Mouse (Mus musculus): ENCODE measurements around the gene Gm40193. TPM values are rescaled to one million over a fixed set of nuclear protein-coding genes. Genes with fewer than 3 reads are reported as not detected.
A peak's percentile ranks its signal among the peaks of the same experiment; 100 is the strongest.
"Not testable (repeated sequence)": the region's sequence is repeated elsewhere in the genome, so short reads cannot be mapped to it uniquely, and the experiment has no call there.

Gene Gm40193
- polyA plus RNA-seq, 1 experiment = not detected

DNA sequence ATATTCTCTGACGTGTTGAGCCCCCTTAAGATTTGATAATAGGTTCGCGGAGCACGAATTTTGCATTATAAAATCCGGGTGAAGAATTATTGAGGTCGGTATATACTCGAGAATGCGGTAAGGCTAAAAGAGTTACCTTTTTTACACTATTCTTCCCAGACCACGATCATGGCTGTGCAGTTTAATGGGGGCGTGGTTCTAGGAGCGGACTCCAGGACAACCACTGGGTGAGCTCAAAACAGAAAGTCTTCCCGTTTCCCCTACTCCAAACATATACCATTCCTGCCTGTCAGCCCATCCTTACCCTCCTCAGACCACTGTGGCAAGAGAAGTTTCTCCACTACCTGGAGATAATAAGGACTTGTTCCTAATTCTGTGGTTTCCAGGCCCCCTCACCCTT lies 7.0 kb downstream of the Gm40193 start:
- Histone ChIP-seq H3K36me3 (ENCODE audit: control insufficient read depth) (peaks cover 35% of the 10 kb centered on the region), H3K9me3 (ENCODE audit: control insufficient read depth, low read length) (no peaks in the 10 kb centered on the region), H3K27me3 (ENCODE audit: control insufficient read depth) (peaks cover 4% of the 10 kb centered on the region), H3K4me1 (ENCODE audit: control insufficient read depth) (peaks cover 22% of the 10 kb centered on the region), H3K4me3 (replicated peaks) (peak overlapping the region; percentile 69)
- TF ChIP-seq GATA1 (IDR thresholded peaks at IDR 0.05; ENCODE audit: low read length) (no peak), TAL1 (IDR thresholded peaks at IDR 0.05; ENCODE audit: low read length) (no peak)

DNA sequence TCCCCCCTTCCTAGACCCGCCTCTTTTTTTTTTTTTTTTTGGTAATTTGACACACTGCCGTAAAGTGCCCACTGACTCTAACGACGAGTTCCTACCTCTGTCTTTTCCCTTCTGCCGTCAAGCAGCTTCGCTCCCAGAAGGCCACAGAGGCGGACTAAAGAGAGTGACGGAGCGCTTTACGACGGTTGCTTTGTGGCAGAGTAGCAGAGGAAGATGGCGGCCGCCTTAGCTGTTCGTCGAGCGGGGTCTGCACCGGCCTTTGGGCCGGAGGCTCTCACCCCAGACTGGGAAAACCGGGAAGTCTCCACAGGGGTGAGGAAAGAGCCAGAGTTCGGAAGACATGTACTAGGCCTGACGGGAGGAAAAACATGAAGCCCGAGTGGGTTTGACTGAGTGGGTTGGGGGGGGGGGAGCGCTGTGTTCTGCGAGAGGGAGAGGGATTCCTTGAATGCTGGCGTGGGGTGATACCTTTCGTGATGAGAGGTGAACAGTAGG lies 7.5 kb downstream of the Gm40193 start, which contains the start of gene Psmb6:
Psmb6 (plus strand) TSS at position 184 of the 495 bp plus-strand sequence.
- Histone ChIP-seq H3K9me3 (ENCODE audit: control insufficient read depth, low read length) (no peaks in the 10 kb centered on the region), H3K4me1 (ENCODE audit: control insufficient read depth) (peaks cover 27% of the 10 kb centered on the region), H3K36me3 (ENCODE audit: control insufficient read depth) (peaks cover 35% of the 10 kb centered on the region), H3K4me3 (replicated peaks) (peak within 1 kb of the TSS; percentile 69), H3K27me3 (ENCODE audit: control insufficient read depth) (peaks cover 9% of the 10 kb centered on the region)
- no peak for TF ChIP-seq GATA1 (IDR thresholded peaks at IDR 0.05; ENCODE audit: low read length)
- TF ChIP-seq TAL1 (IDR thresholded peaks at IDR 0.05; ENCODE audit: low read length) = no peak

DNA sequence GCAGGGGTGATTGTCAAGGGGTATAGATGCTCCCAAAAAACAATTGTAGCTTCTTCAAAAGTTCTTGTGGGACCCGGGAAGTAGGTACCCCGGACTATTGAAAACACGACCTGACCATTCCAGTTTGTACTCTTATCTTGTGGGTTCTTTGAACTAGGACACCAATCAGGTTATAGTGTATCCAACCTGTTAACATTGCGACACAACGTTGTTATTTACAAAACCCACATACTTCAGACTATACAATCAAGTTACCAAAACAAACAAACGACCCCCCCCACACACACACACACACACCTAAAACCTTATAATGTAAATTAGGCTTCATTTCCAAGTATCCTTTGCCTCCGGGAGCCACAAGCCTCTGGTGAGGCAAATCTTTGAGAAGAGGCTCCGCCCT lies 8.0 kb downstream of the Gm40193 start:
- no peak for TF ChIP-seq TAL1 (IDR thresholded peaks at IDR 0.05; ENCODE audit: low read length)
- TF ChIP-seq GATA1 (IDR thresholded peaks at IDR 0.05; ENCODE audit: low read length) = no peak
- Histone ChIP-seq H3K4me1 (ENCODE audit: control insufficient read depth) (peaks cover 32% of the 10 kb centered on the region), H3K27me3 (ENCODE audit: control insufficient read depth) (peaks cover 13% of the 10 kb centered on the region), H3K36me3 (ENCODE audit: control insufficient read depth) (peaks cover 35% of the 10 kb centered on the region), H3K4me3 (replicated peaks) (peak overlapping the region; percentile 69), H3K9me3 (ENCODE audit: control insufficient read depth, low read length) (no peaks in the 10 kb centered on the region)

DNA sequence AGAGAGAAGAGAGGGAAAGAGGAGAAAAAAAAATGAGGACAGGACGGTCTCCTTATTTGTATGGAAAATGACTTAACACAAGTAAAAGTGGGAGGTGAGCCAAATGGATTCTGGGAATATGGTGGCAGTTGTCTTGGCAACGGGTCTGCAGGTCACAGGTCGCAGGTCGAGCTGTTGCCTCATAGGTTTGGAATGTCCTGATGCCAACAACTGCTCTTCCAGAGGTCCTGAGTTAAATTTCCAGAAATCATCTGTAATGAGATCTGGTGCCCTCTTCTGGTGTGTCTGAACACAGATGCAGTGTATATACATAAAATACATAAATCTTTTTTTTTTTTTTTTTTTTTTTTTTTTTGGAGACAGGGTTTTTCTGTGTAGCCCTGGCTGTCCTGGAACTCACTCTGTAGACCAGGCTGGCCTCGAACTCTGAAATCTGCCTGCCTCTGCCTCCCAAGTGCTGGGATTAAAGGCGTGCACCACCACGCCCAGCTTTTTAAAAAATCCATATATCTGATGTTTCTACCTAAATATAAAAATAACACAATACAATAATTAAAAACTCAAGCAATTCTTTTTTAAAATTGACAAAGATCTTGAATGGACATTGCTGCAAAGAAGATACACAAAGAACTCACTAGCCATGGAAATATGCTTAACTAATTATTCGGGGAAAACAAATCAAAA lies 9.3 kb downstream of the Gm40193 start:
- Histone ChIP-seq H3K36me3 (ENCODE audit: control insufficient read depth) (peaks cover 26% of the 10 kb centered on the region), H3K4me1 (ENCODE audit: control insufficient read depth) (peaks cover 45% of the 10 kb centered on the region), H3K27me3 (ENCODE audit: control insufficient read depth) (peaks cover 18% of the 10 kb centered on the region)
- H3K4me3 ChIP-seq (replicated peaks); H3K9me3 ChIP-seq (ENCODE audit: control insufficient read depth, low read length): not testable (repeated sequence)

DNA sequence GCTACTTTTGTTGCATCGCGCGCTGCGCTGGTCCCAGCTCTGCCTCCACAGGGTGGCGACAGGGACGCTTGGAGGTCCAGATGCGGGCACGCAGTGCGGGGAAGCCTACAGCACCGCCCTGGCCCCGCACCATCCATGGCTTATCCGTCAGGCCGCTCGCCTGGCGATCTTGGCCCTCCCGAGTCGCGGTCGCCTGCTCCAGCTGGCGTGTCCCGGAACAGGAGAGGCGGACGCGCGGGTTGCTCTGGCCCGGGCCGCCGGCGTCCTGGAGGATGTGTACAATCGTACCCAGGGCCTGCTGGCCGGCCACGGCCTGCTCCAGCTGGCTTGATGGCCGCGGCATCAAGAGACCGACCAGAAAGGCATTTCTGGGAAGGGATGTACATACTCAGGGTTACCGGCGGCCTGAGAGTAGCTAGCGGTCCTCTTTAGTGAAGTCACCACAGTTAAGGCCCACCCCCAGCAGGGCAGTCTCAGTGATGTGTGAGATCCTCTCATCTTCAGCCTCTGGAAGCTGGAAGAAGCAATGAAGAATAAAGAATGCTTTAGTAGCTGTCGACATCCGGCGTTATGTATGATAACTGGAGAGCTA lies 12.5 kb downstream of the Gm40193 start:
- TF ChIP-seq TAL1 (IDR thresholded peaks at IDR 0.05; ENCODE audit: low read length) (no peak), GATA1 (IDR thresholded peaks at IDR 0.05; ENCODE audit: low read length) (no peak)
- Histone ChIP-seq H3K36me3 (ENCODE audit: control insufficient read depth) (no peaks in the 10 kb centered on the region), H3K4me3 (replicated peaks) (peak overlapping the region; percentile 43), H3K4me1 (ENCODE audit: control insufficient read depth) (peaks cover 39% of the 10 kb centered on the region), H3K27me3 (ENCODE audit: control insufficient read depth) (peaks cover 18% of the 10 kb centered on the region), H3K9me3 (ENCODE audit: control insufficient read depth, low read length) (no peaks in the 10 kb centered on the region)

DNA sequence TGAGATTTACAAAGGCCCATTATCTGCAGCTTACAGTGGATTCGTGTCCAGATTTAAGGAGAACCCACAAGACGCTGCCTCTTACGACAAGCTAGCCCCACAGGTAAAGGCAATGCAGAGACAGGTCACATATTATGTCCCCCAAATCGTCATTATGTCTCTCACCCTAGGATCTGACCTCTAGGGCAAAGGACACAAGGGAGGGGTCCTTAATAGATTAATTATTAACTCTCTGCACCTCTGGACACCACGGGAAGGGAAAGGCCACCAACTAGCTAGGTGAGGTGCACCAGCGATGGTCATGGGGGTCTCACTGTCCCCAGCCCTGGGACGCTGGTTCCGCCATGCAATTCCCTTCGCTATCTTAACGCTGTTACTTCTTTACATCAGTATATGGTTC lies 13.8 kb downstream of the Gm40193 start, which contains the start of gene Gltpd2:
Gltpd2 (plus strand) TSS at position 274 of the 400 bp plus-strand sequence.
- Histone ChIP-seq H3K9me3 (ENCODE audit: control insufficient read depth, low read length) (no peaks in the 10 kb centered on the region), H3K4me3 (replicated peaks) (peak within 1 kb of the TSS; percentile 43), H3K36me3 (ENCODE audit: control insufficient read depth) (no peaks in the 10 kb centered on the region), H3K27me3 (ENCODE audit: control insufficient read depth) (peaks cover 20% of the 10 kb centered on the region), H3K4me1 (ENCODE audit: control insufficient read depth) (peaks cover 35% of the 10 kb centered on the region)
- TF ChIP-seq GATA1 (IDR thresholded peaks at IDR 0.05; ENCODE audit: low read length) (no peak), TAL1 (IDR thresholded peaks at IDR 0.05; ENCODE audit: low read length) (no peak)

DNA sequence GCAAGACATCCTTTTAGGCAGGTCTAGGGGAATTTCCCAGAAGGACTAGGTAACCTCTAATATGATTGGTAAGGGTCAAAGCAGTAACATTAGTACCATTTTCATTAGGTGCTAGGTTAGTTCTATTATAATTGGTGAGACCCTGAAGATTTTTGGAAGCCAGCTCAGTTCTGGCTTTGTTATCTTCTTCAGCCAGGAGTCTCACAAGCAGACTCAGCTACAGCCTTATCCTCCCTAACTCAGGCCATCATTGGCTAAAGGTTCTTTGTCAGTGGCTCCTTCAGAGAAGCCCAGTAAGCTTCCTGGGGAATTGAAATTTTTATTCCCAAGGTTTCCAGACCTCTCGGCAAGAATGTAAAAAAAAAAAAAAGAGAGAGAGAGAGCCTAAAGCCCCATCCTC lies 14.3 kb downstream of the Gm40193 start:
- peaks cover 20% of the 10 kb centered on the region for H3K27me3 ChIP-seq (ENCODE audit: control insufficient read depth)
- no peak overlapping the region for H3K4me3 ChIP-seq (replicated peaks)
- H3K4me1 ChIP-seq (ENCODE audit: control insufficient read depth) = peaks cover 35% of the 10 kb centered on the region
- TF ChIP-seq TAL1 (IDR thresholded peaks at IDR 0.05; ENCODE audit: low read length) (no peak), GATA1 (IDR thresholded peaks at IDR 0.05; ENCODE audit: low read length) (no peak)
- H3K9me3 ChIP-seq (ENCODE audit: control insufficient read depth, low read length) = no peaks in the 10 kb centered on the region
- H3K36me3 ChIP-seq (ENCODE audit: control insufficient read depth) = no peaks in the 10 kb centered on the region

DNA sequence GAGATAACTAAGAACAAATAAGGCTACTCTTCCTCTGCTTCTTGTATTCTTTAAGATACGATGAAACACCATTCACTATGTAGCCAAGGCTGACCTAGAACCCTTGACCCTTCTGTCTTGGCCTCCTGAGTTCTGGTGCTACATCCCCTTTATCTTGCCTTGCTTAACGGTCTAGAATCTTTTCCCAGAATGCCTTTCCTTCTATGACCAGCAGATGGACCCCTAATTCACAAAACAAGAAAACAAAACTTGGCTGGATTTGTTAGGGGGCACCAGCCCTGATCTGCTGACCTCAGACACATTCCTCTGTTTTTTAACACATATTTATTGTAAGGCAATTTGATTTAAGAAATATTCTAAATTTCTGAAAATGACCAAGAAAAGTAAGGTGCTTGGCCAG lies 16.4 kb downstream of the Gm40193 start:
- Histone ChIP-seq H3K36me3 (ENCODE audit: control insufficient read depth) (no peaks in the 10 kb centered on the region), H3K4me1 (ENCODE audit: control insufficient read depth) (peaks cover 35% of the 10 kb centered on the region), H3K27me3 (ENCODE audit: control insufficient read depth) (peaks cover 18% of the 10 kb centered on the region), H3K9me3 (ENCODE audit: control insufficient read depth, low read length) (no peaks in the 10 kb centered on the region), H3K4me3 (replicated peaks) (no peak overlapping the region)
- no peak for TF ChIP-seq TAL1 (IDR thresholded peaks at IDR 0.05; ENCODE audit: low read length)
- TF ChIP-seq GATA1 (IDR thresholded peaks at IDR 0.05; ENCODE audit: low read length) = no peak

DNA sequence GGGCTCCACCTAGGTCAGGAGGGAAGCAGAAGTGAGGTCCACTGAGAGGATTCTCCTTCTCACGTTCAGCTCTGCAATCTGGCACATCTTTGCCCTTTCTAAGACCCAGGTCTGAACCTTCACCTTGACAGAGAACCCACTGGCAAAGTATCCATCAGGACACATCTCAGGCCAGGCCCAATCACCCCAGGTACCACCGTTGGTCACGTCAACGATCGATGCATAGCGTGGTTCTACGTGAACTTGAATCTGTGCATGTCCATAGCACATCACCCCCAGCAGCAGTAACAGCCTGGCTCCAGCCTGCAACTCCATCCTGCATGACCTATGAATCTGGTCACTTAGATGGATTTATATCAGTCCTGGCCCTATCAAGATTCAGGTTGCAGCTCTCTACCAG lies 18.5 kb downstream of the Gm40193 start, which contains the start of gene Vmo1:
Vmo1 (minus strand) TSS at position 329 of the 400 bp plus-strand sequence.
- no peaks in the 10 kb centered on the region for H3K9me3 ChIP-seq (ENCODE audit: control insufficient read depth, low read length)
- no peak within 1 kb of the TSS for H3K4me3 ChIP-seq (replicated peaks)
- H3K27me3 ChIP-seq (ENCODE audit: control insufficient read depth) = peaks cover 19% of the 10 kb centered on the region

More for the DNA sequence above, 18.5 kb downstream of the Gm40193 start, which contains the start of gene Vmo1:
- Histone ChIP-seq H3K4me1 (ENCODE audit: control insufficient read depth) (peaks cover 19% of the 10 kb centered on the region), H3K36me3 (ENCODE audit: control insufficient read depth) (no peaks in the 10 kb centered on the region)
- no peak for TF ChIP-seq GATA1 (IDR thresholded peaks at IDR 0.05; ENCODE audit: low read length)
- TF ChIP-seq TAL1 (IDR thresholded peaks at IDR 0.05; ENCODE audit: low read length) = no peak
